Mouse (Mus musculus) midbrain, embryonic 13.5 days (tissue): ENCODE data around the gene Aaas. TPM values are rescaled to one million over a fixed set of nuclear protein-coding genes. Genes with fewer than 3 reads are reported as not detected.

Experiments
- ATAC-seq: fragments of 200-750 bp; cut with Nextera tagmentation; 2 replicates; pipeline ENCODE4 v1.8.0; 2017; ENCODE audit warnings: mild to moderate bottlenecking, moderate TSS enrichment, moderate library complexity
- H3K27ac ChIP-seq: fragments of 300-500 bp; sonication (generic); 2 replicates; pipeline ENCODE4 v1.5.1; 2015; ENCODE audit warnings: inconsistent platforms, mild to moderate bottlenecking, moderate library complexity
- H3K27me3 ChIP-seq: fragments of 300-500 bp; sonication (generic); 2 replicates; pipeline ENCODE4 v1.6.1; 2015; ENCODE audit warnings: mild to moderate bottlenecking, inconsistent platforms
- H3K36me3 ChIP-seq: fragments of 300-500 bp; sonication (generic); 2 replicates; pipeline ENCODE4 v1.6.1; 2015; ENCODE audit warnings: mild to moderate bottlenecking, inconsistent platforms
- H3K4me1 ChIP-seq: fragments of 300-500 bp; sonication (generic); replicated peaks from 2 replicates; pipeline ENCODE4 v1.6.1; 2015; ENCODE audit warnings: inconsistent platforms
- H3K4me2 ChIP-seq: fragments of 300-500 bp; sonication (generic); replicated peaks from 2 replicates; pipeline ENCODE4 v1.6.1; 2015; ENCODE audit warnings: moderate library complexity, mild to moderate bottlenecking, inconsistent platforms
- H3K4me3 ChIP-seq: fragments of 300-500 bp; sonication (generic); replicated peaks from 2 replicates; pipeline ENCODE4 v1.5.1; 2015; ENCODE audit warnings: mild to moderate bottlenecking, inconsistent platforms
- H3K9ac ChIP-seq: fragments of 300-500 bp; sonication (generic); replicated peaks from 2 replicates; pipeline ENCODE4 v1.6.1; 2015; ENCODE audit warnings: mild to moderate bottlenecking, inconsistent platforms
- H3K9me3 ChIP-seq: fragments of 300-500 bp; sonication (generic); 2 replicates; pipeline ENCODE4 v1.6.1; 2016; ENCODE audit warnings: mild to moderate bottlenecking, inconsistent platforms
- WGBS: fragments of 180-500 bp; shearing (Covaris S2); methylation state at CpG from one replicate; pipeline ENCODE4 v1.1.7; 2015; 5-methylcytosine and 5-hydroxymethylcytosine counted together
- polyA plus RNA-seq: library from polyadenylated mRNA; unstranded; fragments of >200 nt; fragmentation: Nextera tagmentation; extraction: Ambion mirVana; gene quantifications from 2 replicates; pipeline ENCODE4 v1.2.1, GENCODE M21; 2015

The Aaas gene
- polyA plus RNA-seq, 1 experiment from 2014 or later: 44.1 TPM

DNA sequence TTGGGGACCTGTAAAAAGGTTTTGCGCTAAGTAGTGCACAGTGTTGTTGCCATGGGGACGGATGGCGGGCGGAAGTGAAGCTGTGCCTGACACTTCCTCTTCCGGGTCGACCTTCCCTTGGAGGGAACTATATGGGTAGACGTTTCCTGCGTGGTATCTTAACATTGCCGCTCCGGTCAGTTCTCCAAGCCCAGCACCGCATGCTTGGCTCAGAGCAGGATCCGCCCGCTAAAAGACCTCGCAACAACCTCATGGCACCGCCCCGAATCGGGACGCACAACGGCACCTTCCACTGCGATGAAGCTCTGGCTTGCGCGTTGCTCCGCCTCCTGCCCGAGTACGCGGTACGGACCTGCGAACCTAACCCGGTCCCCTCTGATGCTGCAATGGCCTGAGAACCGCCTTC, 19.0 kb downstream of the Aaas start, which contains the start of gene Myg1:
Gene Myg1 (plus strand): TSS at position 100 of the 406 bp plus-strand sequence.
- Histone ChIP-seq H3K27me3 (no peaks in the 10 kb centered on the region), H3K4me1 (peaks cover 30% of the 10 kb centered on the region), H3K9ac (peak within 1 kb of the TSS; percentile 69), H3K4me3 (peak within 1 kb of the TSS; percentile 75), H3K36me3 (peaks cover 69% of the 10 kb centered on the region), H3K9me3 (no peaks in the 10 kb centered on the region), H3K4me2 (peak within 1 kb of the TSS; percentile 92), H3K27ac (peak within 1 kb of the TSS; percentile 67)
- peak; percentile 96 for ATAC-seq
- 0% methylated on average over 30 of the region's 30 CpGs for WGBS

DNA sequence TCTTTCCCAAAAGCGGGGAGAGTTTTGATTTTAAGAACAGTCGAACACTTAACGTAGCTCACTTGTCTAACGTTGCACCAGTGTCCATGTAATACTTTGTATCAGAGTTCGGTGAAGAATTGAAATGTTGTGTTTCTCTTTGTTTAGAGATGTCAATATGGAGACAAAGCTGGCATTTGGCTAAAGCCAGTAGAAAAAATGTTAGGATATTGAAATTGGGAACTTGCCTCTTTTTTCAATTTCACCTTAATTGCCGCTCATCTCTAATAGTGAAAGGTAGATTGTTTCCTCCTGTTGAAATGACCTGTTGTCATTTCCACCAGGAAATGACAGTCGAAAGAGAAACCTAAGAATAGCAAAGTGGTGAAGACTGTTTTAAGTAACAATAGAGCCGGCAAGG, 23.7 kb downstream of the Aaas start:
- no peak for ATAC-seq
- Histone ChIP-seq H3K4me1 (peaks cover 21% of the 10 kb centered on the region), H3K4me3 (peak overlapping the region; percentile 94), H3K27me3 (no peaks in the 10 kb centered on the region), H3K36me3 (peaks cover 48% of the 10 kb centered on the region), H3K27ac (no peak overlapping the region), H3K4me2 (peak overlapping the region; percentile 76), H3K9ac (peak overlapping the region; percentile 91), H3K9me3 (no peaks in the 10 kb centered on the region)
- 74% methylated on average over 8 of the region's 8 CpGs for WGBS

DNA sequence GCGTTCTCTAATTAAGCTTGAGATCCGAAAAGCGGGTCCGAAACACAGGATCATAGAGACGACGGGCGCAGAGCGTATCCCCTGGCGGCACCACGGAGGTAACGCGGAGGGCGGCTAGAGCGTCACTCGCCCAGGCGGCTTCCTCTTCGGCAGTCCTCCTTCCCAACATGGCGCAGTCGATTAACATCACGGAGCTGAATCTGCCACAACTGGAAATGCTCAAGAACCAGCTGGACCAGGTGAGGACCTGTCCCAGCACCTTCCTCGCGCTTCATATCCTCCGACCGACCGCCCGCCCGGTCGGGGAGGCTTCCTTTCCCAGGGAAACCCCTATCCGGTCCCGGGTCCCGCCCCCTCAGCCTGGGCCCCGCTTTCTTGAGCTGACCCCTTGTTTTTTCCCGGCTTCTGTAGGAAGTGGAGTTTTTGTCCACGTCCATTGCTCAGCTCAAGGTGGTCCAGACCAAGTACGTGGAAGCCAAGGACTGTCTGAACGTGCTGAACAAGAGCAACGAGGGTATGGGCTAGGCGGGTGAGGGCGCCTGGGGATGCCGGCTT, 24.5 kb downstream of the Aaas start, which contains the start of gene Pfdn5:
Gene Pfdn5 (plus strand): TSS at position 95 of the 555 bp plus-strand sequence.
- Histone ChIP-seq H3K4me2 (peak within 1 kb of the TSS; percentile 76), H3K9ac (peak within 1 kb of the TSS; percentile 91), H3K27ac (peak within 1 kb of the TSS; percentile 71), H3K4me1 (peaks cover 17% of the 10 kb centered on the region), H3K9me3 (no peaks in the 10 kb centered on the region), H3K4me3 (peak within 1 kb of the TSS; percentile 94), H3K27me3 (no peaks in the 10 kb centered on the region), H3K36me3 (peaks cover 55% of the 10 kb centered on the region)
- peak; percentile 95 for ATAC-seq
- under 1% methylated on average over 40 of the region's 40 CpGs for WGBS

DNA sequence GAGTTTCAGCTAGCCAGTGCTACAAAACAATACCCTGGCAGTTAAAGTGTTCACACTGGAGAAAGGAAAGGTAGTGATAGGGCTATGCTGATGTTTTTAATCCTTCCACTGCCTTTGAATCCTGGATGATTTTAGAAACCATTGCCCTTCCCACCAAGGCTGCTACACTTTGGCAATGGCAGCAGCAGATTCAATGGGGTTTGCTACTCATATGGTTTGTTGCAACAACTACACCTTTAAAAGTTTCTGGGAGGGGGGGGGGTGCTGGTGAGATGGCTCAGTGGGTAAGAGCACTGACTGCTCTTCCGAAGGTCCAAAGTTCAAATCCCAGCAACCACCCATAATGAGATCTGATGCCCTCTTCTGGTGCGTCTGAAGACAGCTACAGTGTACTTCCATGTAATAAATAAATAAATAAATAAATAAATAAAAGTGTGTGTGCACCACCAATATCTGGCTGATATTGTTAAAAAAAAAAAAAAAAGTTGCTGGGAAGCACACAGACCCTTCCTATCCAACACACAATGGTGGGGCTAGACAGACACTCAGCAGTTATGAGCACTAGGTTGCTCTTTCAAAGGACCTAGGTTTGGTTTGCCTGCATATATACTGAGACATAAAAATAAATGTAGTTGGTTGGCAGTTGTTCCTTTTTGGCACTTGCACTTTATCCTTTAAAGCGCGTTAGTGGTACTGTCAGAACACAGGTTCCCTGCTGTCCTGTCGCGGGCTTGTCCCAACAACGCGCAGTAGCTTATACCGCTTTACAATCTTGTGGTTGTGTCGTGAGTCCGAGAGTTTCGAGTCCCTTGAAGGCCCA, 25.7 kb downstream of the Aaas start:
- no peak for ATAC-seq
- Histone ChIP-seq H3K4me2 (peak overlapping the region; percentile 76), H3K9ac (no peak overlapping the region), H3K4me1 (peaks cover 16% of the 10 kb centered on the region), H3K36me3 (peaks cover 56% of the 10 kb centered on the region), H3K27ac (no peak overlapping the region), H3K27me3 (no peaks in the 10 kb centered on the region), H3K9me3 (no peaks in the 10 kb centered on the region), H3K4me3 (0 out of 2 replicates have a peak overlapping the region, but pooled peaks have one; percentile 11)
- 73% methylated on average over 12 of the region's 12 CpGs for WGBS

DNA sequence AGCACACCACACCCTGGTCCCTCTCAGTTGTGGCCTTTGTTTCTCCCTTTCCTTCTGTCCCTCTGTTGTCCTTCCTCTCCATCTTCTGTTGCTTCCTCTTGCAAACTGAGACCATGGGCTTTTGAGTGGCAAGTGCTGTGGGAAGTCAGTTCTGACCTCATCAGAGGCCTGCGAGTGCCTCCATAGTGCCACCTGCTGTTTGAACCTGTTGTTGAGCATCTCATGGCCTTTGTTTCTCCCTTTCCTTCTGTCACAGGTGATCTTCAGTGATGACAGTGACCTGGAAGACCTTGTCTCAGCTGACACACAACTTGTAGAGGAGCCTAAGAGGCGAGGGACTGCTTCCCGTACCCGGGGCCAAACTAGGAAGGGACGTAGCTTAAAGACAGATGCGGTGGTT, 34.3 kb downstream of the Aaas start:
- 0 out of 2 replicates have a peak, but pooled peaks have one; percentile 40 for ATAC-seq
- H3K9me3 ChIP-seq: no peaks in the 10 kb centered on the region
- H3K9ac ChIP-seq: no peak overlapping the region
- peaks cover 55% of the 10 kb centered on the region for H3K36me3 ChIP-seq
- H3K4me2 ChIP-seq: no peak overlapping the region
- no peak overlapping the region for H3K4me3 ChIP-seq
- no peak overlapping the region for H3K27ac ChIP-seq
- no peaks in the 10 kb centered on the region for H3K27me3 ChIP-seq
- 86% methylated on average over 6 of the region's 6 CpGs for WGBS
- H3K4me1 ChIP-seq: no peaks in the 10 kb centered on the region

DNA sequence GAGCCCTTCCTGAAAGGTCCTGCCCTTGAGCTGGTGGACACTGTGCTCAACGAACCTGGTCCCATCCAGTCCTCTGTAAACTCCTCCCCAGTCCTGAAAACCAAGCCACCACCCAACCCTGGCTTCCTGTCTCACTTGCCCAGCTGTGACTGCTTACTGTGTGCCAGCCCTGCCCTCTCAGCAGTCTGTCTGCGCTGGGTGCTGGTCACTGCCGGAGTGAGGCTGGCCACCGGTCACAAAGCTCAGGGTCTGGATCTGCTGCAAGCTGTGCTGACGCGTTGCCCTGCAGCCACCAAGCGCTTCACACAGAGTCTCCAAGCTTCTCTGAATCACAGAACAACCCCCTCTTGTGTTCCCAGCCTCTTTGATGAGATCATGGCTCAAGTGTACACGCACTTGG, 35.3 kb downstream of the Aaas start:
- 95% methylated on average over 8 of the region's 8 CpGs for WGBS
- H3K4me2 ChIP-seq: no peak overlapping the region
- H3K27ac ChIP-seq: no peak overlapping the region
- H3K4me3 ChIP-seq: no peak overlapping the region
- no peaks in the 10 kb centered on the region for H3K27me3 ChIP-seq
- H3K4me1 ChIP-seq: no peaks in the 10 kb centered on the region
- H3K9me3 ChIP-seq: no peaks in the 10 kb centered on the region
- no peak overlapping the region for H3K9ac ChIP-seq
- peaks cover 49% of the 10 kb centered on the region for H3K36me3 ChIP-seq
- ATAC-seq: no peak

DNA sequence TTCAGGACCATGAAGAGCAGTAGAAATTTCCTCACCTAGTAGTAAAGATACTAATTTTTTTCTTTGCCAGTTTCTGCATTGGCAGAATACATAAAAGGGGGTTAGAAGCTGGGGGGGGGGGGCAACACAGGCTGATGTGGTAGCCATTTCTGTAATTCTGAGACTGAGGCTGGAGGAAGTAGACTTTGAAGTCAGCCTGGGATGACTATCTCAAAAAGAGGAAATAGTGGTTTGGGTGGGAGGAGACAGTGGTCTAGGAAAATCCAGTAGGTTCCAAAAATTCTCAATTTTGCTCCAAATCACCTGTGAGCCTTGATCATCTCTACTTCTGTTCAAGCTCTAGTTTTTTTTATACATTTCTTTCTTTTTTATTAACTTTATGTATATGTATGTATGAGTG, 39.1 kb downstream of the Aaas start:
- Histone ChIP-seq H3K4me1 (no peaks in the 10 kb centered on the region), H3K27ac (no peak overlapping the region), H3K4me2 (no peak overlapping the region), H3K27me3 (no peaks in the 10 kb centered on the region), H3K36me3 (peaks cover 56% of the 10 kb centered on the region), H3K9ac (no peak overlapping the region), H3K4me3 (no peak overlapping the region), H3K9me3 (no peaks in the 10 kb centered on the region)
- ATAC-seq: no peak

DNA sequence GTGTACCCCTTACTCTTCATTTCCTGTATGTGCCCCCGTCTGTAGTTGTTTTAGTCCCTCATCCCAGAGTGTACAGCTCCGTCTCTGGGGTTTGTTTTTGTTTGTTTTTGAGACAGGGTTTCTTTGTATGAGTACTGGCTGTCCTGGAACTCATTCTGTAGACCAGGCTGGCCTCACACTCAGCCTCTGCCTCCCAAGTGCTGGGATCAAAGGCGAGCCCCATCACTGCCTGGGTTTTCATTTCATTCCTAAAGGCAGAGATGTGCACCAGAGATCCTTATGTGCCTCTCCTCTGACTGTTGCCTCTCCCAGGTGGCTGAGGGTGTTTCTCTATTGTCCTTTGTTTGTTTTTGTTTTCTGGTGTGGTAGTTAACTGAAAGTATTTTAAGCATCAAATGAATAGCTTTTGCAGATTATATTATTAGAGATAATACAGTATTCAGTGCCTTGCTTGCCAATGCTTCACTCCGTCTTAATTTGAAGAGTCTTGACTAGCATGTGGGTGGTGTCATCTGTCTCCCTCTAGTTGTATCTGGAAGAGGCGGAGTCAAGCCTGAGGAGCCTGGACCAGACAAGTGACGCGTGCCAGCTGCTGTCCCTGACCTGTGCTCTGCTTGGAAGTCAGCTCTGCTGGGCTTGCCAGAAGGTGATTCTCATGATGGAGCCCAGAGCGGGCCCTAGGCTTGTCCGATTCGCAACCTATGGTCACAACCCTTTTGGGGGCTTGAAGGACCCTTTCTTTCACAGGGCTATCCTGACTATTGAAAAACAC, 40.3 kb downstream of the Aaas start:
- WGBS: 88% methylated on average over 10 of the region's 10 CpGs
- no peak overlapping the region for H3K27ac ChIP-seq
- no peak overlapping the region for H3K9ac ChIP-seq
- H3K4me3 ChIP-seq: no peak overlapping the region
- H3K27me3 ChIP-seq: no peaks in the 10 kb centered on the region
- H3K36me3 ChIP-seq: peaks cover 62% of the 10 kb centered on the region
- H3K9me3 ChIP-seq: no peaks in the 10 kb centered on the region
- no peaks in the 10 kb centered on the region for H3K4me1 ChIP-seq
- no peak overlapping the region for H3K4me2 ChIP-seq
- ATAC-seq: no peak

DNA sequence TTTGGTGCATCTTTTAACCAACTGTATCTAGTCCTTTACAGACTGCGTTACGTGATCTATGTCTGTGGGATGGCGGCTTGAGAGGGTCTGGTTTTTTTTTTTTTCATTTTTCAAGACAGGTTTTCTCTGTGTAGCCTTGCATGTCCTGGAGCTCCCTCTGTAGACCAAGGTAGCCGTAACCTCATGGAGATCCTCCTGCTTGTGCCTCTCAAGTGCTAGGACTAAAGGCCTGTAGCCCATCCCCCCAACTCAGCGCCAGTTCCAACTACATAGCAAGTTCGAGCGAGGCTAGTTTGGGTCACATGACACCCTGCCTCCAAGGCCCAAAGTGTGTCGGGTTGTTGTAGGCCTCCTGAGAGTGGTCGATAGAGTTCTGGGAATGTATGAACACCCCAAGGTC, 41.9 kb downstream of the Aaas start:
- H3K27me3 ChIP-seq: no peaks in the 10 kb centered on the region
- H3K4me2 ChIP-seq: no peak overlapping the region
- no peaks in the 10 kb centered on the region for H3K9me3 ChIP-seq
- ATAC-seq: no peak
- no peak overlapping the region for H3K27ac ChIP-seq
- peaks cover 61% of the 10 kb centered on the region for H3K36me3 ChIP-seq
- H3K4me3 ChIP-seq: no peak overlapping the region
- 89% methylated on average over 9 of the region's 9 CpGs for WGBS
- no peak overlapping the region for H3K9ac ChIP-seq
- H3K4me1 ChIP-seq: no peaks in the 10 kb centered on the region

DNA sequence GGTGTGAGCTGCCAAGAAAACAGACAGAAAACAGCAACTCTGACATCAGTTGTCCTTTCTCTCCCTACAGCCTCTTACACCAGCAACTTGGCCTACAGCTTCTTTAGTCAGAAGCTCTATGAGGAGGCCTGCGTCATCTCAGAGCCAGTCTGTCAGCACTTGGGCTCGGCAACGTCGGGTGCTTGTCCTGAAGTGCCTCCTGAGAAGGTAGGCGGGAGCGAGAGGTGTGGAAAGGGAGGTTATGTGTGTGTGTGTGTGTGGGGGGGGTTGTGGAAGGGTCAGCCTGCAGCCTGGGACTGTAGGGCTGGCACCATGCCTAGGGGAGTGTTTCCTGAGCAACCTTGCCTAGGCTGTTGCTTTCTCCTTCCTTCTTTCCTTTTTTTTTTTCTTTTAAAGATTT, 48.0 kb downstream of the Aaas start:
- peaks cover 57% of the 10 kb centered on the region for H3K36me3 ChIP-seq
- no peaks in the 10 kb centered on the region for H3K9me3 ChIP-seq
- WGBS: 96% methylated on average over 6 of the region's 6 CpGs
- no peak overlapping the region for H3K4me3 ChIP-seq
- no peaks in the 10 kb centered on the region for H3K27me3 ChIP-seq
- H3K4me2 ChIP-seq: no peak overlapping the region
- no peaks in the 10 kb centered on the region for H3K4me1 ChIP-seq
- H3K27ac ChIP-seq: no peak overlapping the region
- H3K9ac ChIP-seq: no peak overlapping the region
- no peak for ATAC-seq

DNA sequence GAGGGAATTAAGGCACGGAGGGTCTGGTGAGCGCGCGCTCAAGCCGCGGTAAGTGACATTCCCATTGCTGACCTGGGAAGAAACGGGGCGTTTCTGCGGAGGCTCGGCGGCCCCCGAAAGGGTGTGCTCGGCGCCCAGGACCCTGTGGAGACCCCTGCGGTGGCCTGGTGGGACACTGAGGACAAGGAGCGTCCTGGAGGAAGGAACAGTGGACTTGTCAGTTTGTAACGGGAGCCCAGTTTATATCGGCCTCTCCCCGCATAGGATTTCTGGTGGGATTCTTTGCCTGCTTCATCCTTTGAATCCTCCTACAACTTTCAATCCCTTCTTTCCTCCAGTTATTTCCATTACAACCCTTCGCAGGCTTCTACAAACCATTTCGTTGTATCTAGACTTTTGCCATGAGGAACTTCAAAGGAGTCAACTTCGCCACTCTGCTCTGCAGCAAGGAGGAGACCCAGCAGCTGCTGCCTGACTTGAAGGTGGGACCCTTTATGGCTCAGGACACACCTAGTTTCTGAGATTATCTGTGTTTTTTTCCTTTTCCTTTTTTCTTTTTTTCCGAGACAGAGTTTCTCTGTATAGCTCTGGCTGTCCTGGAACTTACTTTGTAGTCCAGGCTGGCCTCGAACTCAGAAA, 54.1 kb downstream of the Aaas start:
- 5% methylated on average over 24 of the region's 24 CpGs for WGBS
- Histone ChIP-seq H3K36me3 (peaks cover 24% of the 10 kb centered on the region), H3K4me3 (peak overlapping the region; percentile 54), H3K9ac (peak overlapping the region; percentile 49; the same call in 1 of the 2 replicates), H3K4me1 (peaks cover 11% of the 10 kb centered on the region), H3K4me2 (peak overlapping the region; percentile 88), H3K9me3 (no peaks in the 10 kb centered on the region), H3K27me3 (no peaks in the 10 kb centered on the region), H3K27ac (no peak overlapping the region)
- peak; percentile 72 for ATAC-seq
